Mouse (Mus musculus): ENCODE data around the gene Gm3625. TPM values are rescaled to one million over a fixed set of nuclear protein-coding genes. Genes with fewer than 3 reads are reported as not detected.
"Not testable (repeated sequence)": the region's sequence is repeated elsewhere in the genome, so short reads cannot be mapped to it uniquely, and the experiment has no call there.

The Gm3625 gene
- polyA plus RNA-seq, 1 experiment from 2014 or later: not detected

- H3K27ac ChIP-seq (ENCODE audit: low read depth, low read length): no peak overlapping the region
- WGBS: 80% methylated on average over 9 of the region's 9 CpGs
- H3K36me3 ChIP-seq (ENCODE audit: control insufficient read depth, insufficient read depth, low read length): no peaks in the 10 kb centered on the region
- no peaks in the 10 kb centered on the region for H3K27me3 ChIP-seq (ENCODE audit: control insufficient read depth, insufficient read depth, low read length)
- DNase-seq (ENCODE audit: low spot score, missing footprints): no peak
- no peak for ATAC-seq (ENCODE audit: low FRiP score)
- no peaks in the 10 kb centered on the region for H3K4me1 ChIP-seq (ENCODE audit: control insufficient read depth, insufficient read depth, low read length)
- no peak overlapping the region for H3K9ac ChIP-seq (ENCODE audit: low read length)
- H3K4me3 ChIP-seq (ENCODE audit: low read depth, low read length): no peak overlapping the region
- no peaks in the 10 kb centered on the region for H3K9me3 ChIP-seq (ENCODE audit: control insufficient read depth, low read length)
- no peak overlapping the region for H3K4me2 ChIP-seq
Observed at GRCm38 (mm10) chr12:4558475-4559279, 34.0 kb downstream of the Gm3625 start.

- ATAC-seq (ENCODE audit: low FRiP score) (no peak), DNase-seq (ENCODE audit: low spot score, missing footprints) (no peak)
- Histone ChIP-seq H3K4me3 (ENCODE audit: low read depth, low read length) (no peak overlapping the region), H3K27ac (ENCODE audit: low read depth, low read length) (no peak overlapping the region), H3K4me1 (ENCODE audit: control insufficient read depth, insufficient read depth, low read length) (no peaks in the 10 kb centered on the region), H3K36me3 (ENCODE audit: control insufficient read depth, insufficient read depth, low read length) (no peaks in the 10 kb centered on the region), H3K9me3 (ENCODE audit: control insufficient read depth, low read length) (no peaks in the 10 kb centered on the region), H3K27me3 (ENCODE audit: control insufficient read depth, insufficient read depth, low read length) (no peaks in the 10 kb centered on the region), H3K4me2 (no peak overlapping the region), H3K9ac (ENCODE audit: low read length) (no peak overlapping the region)
- WGBS: 82% methylated on average over 3 of the region's 3 CpGs
Observed at GRCm38 (mm10) chr12:4558013-4558412, 34.7 kb downstream of the Gm3625 start.

GRCm38 (mm10) chr12:4557436-4557835 lies 35.3 kb downstream of the Gm3625 start:
- DNase-seq (ENCODE audit: low spot score, missing footprints) (no peak), ATAC-seq (ENCODE audit: low FRiP score) (no peak)
- H3K9me3 ChIP-seq (ENCODE audit: control insufficient read depth, low read length): no peaks in the 10 kb centered on the region
- no peak overlapping the region for H3K9ac ChIP-seq (ENCODE audit: low read length)
- H3K4me3 ChIP-seq (ENCODE audit: low read depth, low read length): no peak overlapping the region
- H3K27ac ChIP-seq (ENCODE audit: low read depth, low read length): no peak overlapping the region
- no peaks in the 10 kb centered on the region for H3K36me3 ChIP-seq (ENCODE audit: control insufficient read depth, insufficient read depth, low read length)
- H3K4me1 ChIP-seq (ENCODE audit: control insufficient read depth, insufficient read depth, low read length): no peaks in the 10 kb centered on the region
- H3K27me3 ChIP-seq (ENCODE audit: control insufficient read depth, insufficient read depth, low read length): no peaks in the 10 kb centered on the region
- no peak overlapping the region for H3K4me2 ChIP-seq
- WGBS: 81% methylated on average over 3 of the region's 3 CpGs

- ATAC-seq (ENCODE audit: low FRiP score) (no peak), DNase-seq (ENCODE audit: low spot score, missing footprints) (no peak)
- WGBS: 90% methylated on average over 9 of the region's 9 CpGs
- Histone ChIP-seq H3K36me3 (ENCODE audit: control insufficient read depth, insufficient read depth, low read length) (no peaks in the 10 kb centered on the region), H3K27me3 (ENCODE audit: control insufficient read depth, insufficient read depth, low read length) (no peaks in the 10 kb centered on the region), H3K4me3 (ENCODE audit: low read depth, low read length) (no peak overlapping the region), H3K4me1 (ENCODE audit: control insufficient read depth, insufficient read depth, low read length) (no peaks in the 10 kb centered on the region), H3K9ac (ENCODE audit: low read length) (no peak overlapping the region), H3K9me3 (ENCODE audit: control insufficient read depth, low read length) (no peaks in the 10 kb centered on the region), H3K4me2 (no peak overlapping the region), H3K27ac (ENCODE audit: low read depth, low read length) (no peak overlapping the region)
Observed at GRCm38 (mm10) chr12:4556891-4557290, 35.8 kb downstream of the Gm3625 start.

GRCm38 (mm10) chr12:4555451-4555850 lies 37.3 kb downstream of the Gm3625 start:
- no peak overlapping the region for H3K4me2 ChIP-seq
- H3K27me3 ChIP-seq (ENCODE audit: control insufficient read depth, insufficient read depth, low read length): no peaks in the 10 kb centered on the region
- 86% methylated on average over 3 of the region's 6 CpGs for WGBS
- no peak overlapping the region for H3K4me3 ChIP-seq (ENCODE audit: low read depth, low read length)
- H3K9ac ChIP-seq (ENCODE audit: low read length): no peak overlapping the region
- no peaks in the 10 kb centered on the region for H3K9me3 ChIP-seq (ENCODE audit: control insufficient read depth, low read length)
- H3K4me1 ChIP-seq (ENCODE audit: control insufficient read depth, insufficient read depth, low read length): no peaks in the 10 kb centered on the region
- no peak overlapping the region for H3K27ac ChIP-seq (ENCODE audit: low read depth, low read length)
- DNase-seq (ENCODE audit: low spot score, missing footprints): no peak
- no peak for ATAC-seq (ENCODE audit: low FRiP score)
- no peaks in the 10 kb centered on the region for H3K36me3 ChIP-seq (ENCODE audit: control insufficient read depth, insufficient read depth, low read length)

- not testable (repeated sequence) for DNase-seq (ENCODE audit: low spot score, missing footprints); H3K4me3 ChIP-seq (ENCODE audit: low read depth, low read length); H3K4me1 ChIP-seq (ENCODE audit: control insufficient read depth, insufficient read depth, low read length); H3K4me2 ChIP-seq; H3K36me3 ChIP-seq (ENCODE audit: control insufficient read depth, insufficient read depth, low read length); H3K27me3 ChIP-seq (ENCODE audit: control insufficient read depth, insufficient read depth, low read length); ATAC-seq (ENCODE audit: low FRiP score); H3K27ac ChIP-seq (ENCODE audit: low read depth, low read length); H3K9ac ChIP-seq (ENCODE audit: low read length); H3K9me3 ChIP-seq (ENCODE audit: control insufficient read depth, low read length)
- WGBS: 89% methylated on average over 3 of the region's 3 CpGs
Observed at GRCm38 (mm10) chr12:4553704-4554103, 39.0 kb downstream of the Gm3625 start.

- WGBS: 28% methylated on average over 18 of the region's 18 CpGs
- no peak overlapping the region for H3K27ac ChIP-seq (ENCODE audit: low read depth, low read length)
- H3K4me3 ChIP-seq (ENCODE audit: low read depth, low read length): no peak overlapping the region
- no peaks in the 10 kb centered on the region for H3K36me3 ChIP-seq (ENCODE audit: control insufficient read depth, insufficient read depth, low read length)
- no peaks in the 10 kb centered on the region for H3K9me3 ChIP-seq (ENCODE audit: control insufficient read depth, low read length)
- no peaks in the 10 kb centered on the region for H3K27me3 ChIP-seq (ENCODE audit: control insufficient read depth, insufficient read depth, low read length)
- 0 out of 2 replicates have a peak overlapping the region, but pooled peaks have one; percentile 30 for H3K9ac ChIP-seq (ENCODE audit: low read length)
- no peaks in the 10 kb centered on the region; the same call in 1 of the 2 replicates for H3K4me1 ChIP-seq (ENCODE audit: control insufficient read depth, insufficient read depth, low read length)
- ATAC-seq (ENCODE audit: low FRiP score): peak; percentile 66; the same call in 1 of the 2 replicates
- peak; percentile 98 for DNase-seq (ENCODE audit: low spot score, missing footprints)
- peak overlapping the region; percentile 30 for H3K4me2 ChIP-seq
Observed at GRCm38 (mm10) chr12:4548053-4549013, 44.4 kb downstream of the Gm3625 start.

- H3K4me2 ChIP-seq: no peak overlapping the region
- H3K9me3 ChIP-seq (ENCODE audit: control insufficient read depth, low read length): no peaks in the 10 kb centered on the region
- DNase-seq (ENCODE audit: low spot score, missing footprints): no peak
- ATAC-seq (ENCODE audit: low FRiP score): no peak
- H3K36me3 ChIP-seq (ENCODE audit: control insufficient read depth, insufficient read depth, low read length): no peaks in the 10 kb centered on the region
- WGBS: 71% methylated on average over 14 of the region's 14 CpGs
- no peak overlapping the region for H3K4me3 ChIP-seq (ENCODE audit: low read depth, low read length)
- H3K27me3 ChIP-seq (ENCODE audit: control insufficient read depth, insufficient read depth, low read length): no peaks in the 10 kb centered on the region
- H3K9ac ChIP-seq (ENCODE audit: low read length): no peak overlapping the region
- no peaks in the 10 kb centered on the region; the same call in 1 of the 2 replicates for H3K4me1 ChIP-seq (ENCODE audit: control insufficient read depth, insufficient read depth, low read length)
- H3K27ac ChIP-seq (ENCODE audit: low read depth, low read length): no peak overlapping the region
Observed at GRCm38 (mm10) chr12:4547557-4547956, 45.2 kb downstream of the Gm3625 start.

- Histone ChIP-seq H3K4me3 (ENCODE audit: low read depth, low read length) (no peak overlapping the region), H3K9me3 (ENCODE audit: control insufficient read depth, low read length) (no peaks in the 10 kb centered on the region), H3K4me1 (ENCODE audit: control insufficient read depth, insufficient read depth, low read length) (no peaks in the 10 kb centered on the region; the same call in 1 of the 2 replicates), H3K9ac (ENCODE audit: low read length) (no peak overlapping the region), H3K27ac (ENCODE audit: low read depth, low read length) (no peak overlapping the region), H3K36me3 (ENCODE audit: control insufficient read depth, insufficient read depth, low read length) (no peaks in the 10 kb centered on the region), H3K4me2 (no peak overlapping the region), H3K27me3 (ENCODE audit: control insufficient read depth, insufficient read depth, low read length) (no peaks in the 10 kb centered on the region)
- DNase-seq (ENCODE audit: low spot score, missing footprints): no peak
- no peak for ATAC-seq (ENCODE audit: low FRiP score)
- WGBS: 72% methylated on average over 5 of the region's 5 CpGs
Observed at GRCm38 (mm10) chr12:4546491-4546890, 46.2 kb downstream of the Gm3625 start.

Measured in midbrain, embryonic 11.5 days (tissue).